Mouse (Mus musculus): ENCODE results near the gene Pdpk1. TPM values are rescaled to one million over a fixed set of nuclear protein-coding genes. Genes with fewer than 3 reads are reported as not detected.

Pdpk1 gene
- polyA plus RNA-seq, 1 experiment from 2014 or later, result 19.3 TPM

GRCm38 (mm10) chr17:24044482-24044881 is 106.2 kb downstream of the Pdpk1 start:
- TF ChIP-seq EP300 (IDR thresholded peaks at IDR 0.05; ENCODE audit: low read depth) (no peak), CTCF (IDR thresholded peaks at IDR 0.05; ENCODE audit: low read depth) (no peak)
- Histone ChIP-seq H3K4me2 (ENCODE audit: low read depth, low read length) (no peak overlapping the region), H3K27me3 (ENCODE audit: insufficient read depth, low read length) (no peaks in the 10 kb centered on the region), H3K36me3 (replicated peaks; ENCODE audit: insufficient read depth, low read length) (peaks cover 14% of the 10 kb centered on the region), H3K27ac (ENCODE audit: low read depth) (no peak overlapping the region), H3K9me3 (ENCODE audit: low read length) (no peaks in the 10 kb centered on the region), H3K4me1 (ENCODE audit: insufficient read depth) (no peaks in the 10 kb centered on the region), H3K4me3 (ENCODE audit: low read depth, low read length) (no peak overlapping the region), H3K9ac (replicated peaks) (no peak overlapping the region)
- 47% methylated on average over 5 of the region's 5 CpGs for WGBS (ENCODE audit: insufficient replicate concordance)
- DNase-seq (no peak), ATAC-seq (no peak)

GRCm38 (mm10) chr17:24037844-24038243 is 112.9 kb downstream of the Pdpk1 start, which contains the start of gene Prss27:
Prss27 (plus strand) TSS chr17:24038144.
- H3K4me1 ChIP-seq (ENCODE audit: insufficient read depth), result no peaks in the 10 kb centered on the region
- H3K27ac ChIP-seq (ENCODE audit: low read depth), result no peak within 1 kb of the TSS
- H3K27me3 ChIP-seq (ENCODE audit: insufficient read depth, low read length), result no peaks in the 10 kb centered on the region
- no peak within 1 kb of the TSS for H3K9ac ChIP-seq (replicated peaks)
- no peak within 1 kb of the TSS for H3K4me2 ChIP-seq (ENCODE audit: low read depth, low read length)
- H3K36me3 ChIP-seq (replicated peaks; ENCODE audit: insufficient read depth, low read length), result no peaks in the 10 kb centered on the region
- no peaks in the 10 kb centered on the region for H3K9me3 ChIP-seq (ENCODE audit: low read length)
- TF ChIP-seq CTCF (IDR thresholded peaks at IDR 0.05; ENCODE audit: low read depth) (no peak), EP300 (IDR thresholded peaks at IDR 0.05; ENCODE audit: low read depth) (no peak)
- DNase-seq (no peak), ATAC-seq (no peak)
- 50% methylated on average over 4 of the region's 4 CpGs for WGBS (ENCODE audit: insufficient replicate concordance)
- no peak within 1 kb of the TSS for H3K4me3 ChIP-seq (ENCODE audit: low read depth, low read length)

GRCm38 (mm10) chr17:24037360-24037759 is 113.4 kb downstream of the Pdpk1 start:
- H3K9me3 ChIP-seq (ENCODE audit: low read length), result no peaks in the 10 kb centered on the region
- H3K4me3 ChIP-seq (ENCODE audit: low read depth, low read length), result no peak overlapping the region
- no peaks in the 10 kb centered on the region for H3K36me3 ChIP-seq (replicated peaks; ENCODE audit: insufficient read depth, low read length)
- 47% methylated on average over 13 of the region's 13 CpGs for WGBS (ENCODE audit: insufficient replicate concordance)
- TF ChIP-seq EP300 (IDR thresholded peaks at IDR 0.05; ENCODE audit: low read depth), result no peak
- no peak overlapping the region for H3K27ac ChIP-seq (ENCODE audit: low read depth)
- no peaks in the 10 kb centered on the region for H3K4me1 ChIP-seq (ENCODE audit: insufficient read depth)
- H3K4me2 ChIP-seq (ENCODE audit: low read depth, low read length), result no peak overlapping the region
- no peak overlapping the region for H3K9ac ChIP-seq (replicated peaks)
- H3K27me3 ChIP-seq (ENCODE audit: insufficient read depth, low read length), result no peaks in the 10 kb centered on the region
- ATAC-seq, result no peak; the same call in 1 of the 2 replicates
- no peak for DNase-seq

GRCm38 (mm10) chr17:24036954-24037353 is 113.8 kb downstream of the Pdpk1 start:
- no peak overlapping the region for H3K27ac ChIP-seq (ENCODE audit: low read depth)
- no peak overlapping the region for H3K9ac ChIP-seq (replicated peaks)
- 48% methylated on average over 6 of the region's 6 CpGs for WGBS (ENCODE audit: insufficient replicate concordance)
- no peaks in the 10 kb centered on the region for H3K4me1 ChIP-seq (ENCODE audit: insufficient read depth)
- DNase-seq (no peak), ATAC-seq (no peak)
- peak; percentile 35 for TF ChIP-seq CTCF (IDR thresholded peaks at IDR 0.05; ENCODE audit: low read depth)
- no peak for TF ChIP-seq EP300 (IDR thresholded peaks at IDR 0.05; ENCODE audit: low read depth)
- H3K4me2 ChIP-seq (ENCODE audit: low read depth, low read length), result no peak overlapping the region
- H3K9me3 ChIP-seq (ENCODE audit: low read length), result no peaks in the 10 kb centered on the region
- no peak overlapping the region for H3K4me3 ChIP-seq (ENCODE audit: low read depth, low read length)
- no peaks in the 10 kb centered on the region for H3K36me3 ChIP-seq (replicated peaks; ENCODE audit: insufficient read depth, low read length)
- H3K27me3 ChIP-seq (ENCODE audit: insufficient read depth, low read length), result no peaks in the 10 kb centered on the region

- Histone ChIP-seq H3K27ac (ENCODE audit: low read depth) (no peak overlapping the region), H3K9ac (replicated peaks) (no peak overlapping the region), H3K36me3 (replicated peaks; ENCODE audit: insufficient read depth, low read length) (no peaks in the 10 kb centered on the region), H3K4me1 (ENCODE audit: insufficient read depth) (no peaks in the 10 kb centered on the region), H3K27me3 (ENCODE audit: insufficient read depth, low read length) (no peaks in the 10 kb centered on the region), H3K4me2 (ENCODE audit: low read depth, low read length) (no peak overlapping the region), H3K4me3 (ENCODE audit: low read depth, low read length) (no peak overlapping the region), H3K9me3 (ENCODE audit: low read length) (no peaks in the 10 kb centered on the region)
- WGBS (ENCODE audit: insufficient replicate concordance), result 65% methylated on average over 7 of the region's 7 CpGs
- no peak for TF ChIP-seq CTCF (IDR thresholded peaks at IDR 0.05; ENCODE audit: low read depth)
- TF ChIP-seq EP300 (IDR thresholded peaks at IDR 0.05; ENCODE audit: low read depth), result no peak
- ATAC-seq (no peak), DNase-seq (no peak)
Measured at GRCm38 (mm10) chr17:24035087-24035486, 115.6 kb downstream of the Pdpk1 start.

GRCm38 (mm10) chr17:24030551-24030950 is 120.2 kb downstream of the Pdpk1 start:
- no peak for DNase-seq
- ATAC-seq, result no peak
- no peak overlapping the region for H3K27ac ChIP-seq (ENCODE audit: low read depth)
- no peaks in the 10 kb centered on the region for H3K9me3 ChIP-seq (ENCODE audit: low read length)
- H3K4me3 ChIP-seq (ENCODE audit: low read depth, low read length), result no peak overlapping the region
- no peaks in the 10 kb centered on the region for H3K36me3 ChIP-seq (replicated peaks; ENCODE audit: insufficient read depth, low read length)
- TF ChIP-seq CTCF (IDR thresholded peaks at IDR 0.05; ENCODE audit: low read depth) (no peak), EP300 (IDR thresholded peaks at IDR 0.05; ENCODE audit: low read depth) (no peak)
- no peaks in the 10 kb centered on the region for H3K27me3 ChIP-seq (ENCODE audit: insufficient read depth, low read length)
- no peaks in the 10 kb centered on the region for H3K4me1 ChIP-seq (ENCODE audit: insufficient read depth)
- no peak overlapping the region for H3K9ac ChIP-seq (replicated peaks)
- 80% methylated on average over 18 of the region's 22 CpGs for WGBS (ENCODE audit: insufficient replicate concordance)
- no peak overlapping the region for H3K4me2 ChIP-seq (ENCODE audit: low read depth, low read length)

GRCm38 (mm10) chr17:24029477-24029876 is 121.2 kb downstream of the Pdpk1 start:
- 74% methylated on average over 7 of the region's 7 CpGs for WGBS (ENCODE audit: insufficient replicate concordance)
- Histone ChIP-seq H3K9me3 (ENCODE audit: low read length) (no peaks in the 10 kb centered on the region), H3K27me3 (ENCODE audit: insufficient read depth, low read length) (no peaks in the 10 kb centered on the region), H3K4me1 (ENCODE audit: insufficient read depth) (no peaks in the 10 kb centered on the region), H3K36me3 (replicated peaks; ENCODE audit: insufficient read depth, low read length) (no peaks in the 10 kb centered on the region), H3K4me2 (ENCODE audit: low read depth, low read length) (no peak overlapping the region), H3K27ac (ENCODE audit: low read depth) (no peak overlapping the region), H3K4me3 (ENCODE audit: low read depth, low read length) (no peak overlapping the region), H3K9ac (replicated peaks) (no peak overlapping the region)
- TF ChIP-seq CTCF (IDR thresholded peaks at IDR 0.05; ENCODE audit: low read depth) (no peak), EP300 (IDR thresholded peaks at IDR 0.05; ENCODE audit: low read depth) (no peak)
- ATAC-seq, result no peak
- DNase-seq, result no peak

Other genes with a start within 250 kb of the Pdpk1 start
- not detected in 2 replicates for gene Dcpp3, start 233.5 kb downstream of the Pdpk1 start, polyA plus RNA-seq (2015; fragmentation: Nextera tagmentation; extraction: Ambion mirVana)
- gene Sbp, start 209.3 kb downstream of the Pdpk1 start, polyA plus RNA-seq (2015; fragmentation: Nextera tagmentation; extraction: Ambion mirVana), result not detected in 2 replicates
- gene Sbpl, start 195.7 kb downstream of the Pdpk1 start, polyA plus RNA-seq (2015; fragmentation: Nextera tagmentation; extraction: Ambion mirVana), result not detected in 2 replicates
- gene Prss30, start 170.4 kb downstream of the Pdpk1 start, polyA plus RNA-seq (2015; fragmentation: Nextera tagmentation; extraction: Ambion mirVana), result 0.09 and 0.14 TPM in 2 replicates
- not detected in 2 replicates for gene Prss22, start 152.8 kb downstream of the Pdpk1 start, polyA plus RNA-seq (2015; fragmentation: Nextera tagmentation; extraction: Ambion mirVana)
- gene Prss27, start 112.8 kb downstream of the Pdpk1 start, polyA plus RNA-seq (2015; fragmentation: Nextera tagmentation; extraction: Ambion mirVana), result not detected in 2 replicates
- 6.8 and 7.7 TPM in 2 replicates for gene Kctd5, start 77.4 kb downstream of the Pdpk1 start, polyA plus RNA-seq (2015; fragmentation: Nextera tagmentation; extraction: Ambion mirVana)
- gene Amdhd2, start 12.8 kb upstream of the Pdpk1 start, polyA plus RNA-seq (2015; fragmentation: Nextera tagmentation; extraction: Ambion mirVana), result 18.5 and 20.0 TPM in 2 replicates
- gene Atp6v0c, start 18.8 kb upstream of the Pdpk1 start, polyA plus RNA-seq (2015; fragmentation: Nextera tagmentation; extraction: Ambion mirVana), result 422 and 445 TPM in 2 replicates
- gene Tbc1d24, start 54.6 kb upstream of the Pdpk1 start, polyA plus RNA-seq (2015; fragmentation: Nextera tagmentation; extraction: Ambion mirVana), result 2.0 and 4.2 TPM in 2 replicates
- 0.37 and 0.45 TPM in 2 replicates for gene Ntn3, start 58.6 kb upstream of the Pdpk1 start, polyA plus RNA-seq (2015; fragmentation: Nextera tagmentation; extraction: Ambion mirVana)
- gene Tedc2, start 69.9 kb upstream of the Pdpk1 start, polyA plus RNA-seq (2015; fragmentation: Nextera tagmentation; extraction: Ambion mirVana), result 6.7 and 7.4 TPM in 2 replicates
- gene Ccnf, start 100.6 kb upstream of the Pdpk1 start, polyA plus RNA-seq (2015; fragmentation: Nextera tagmentation; extraction: Ambion mirVana), result 26.2 and 29.6 TPM in 2 replicates
- not detected in 2 replicates for gene Abca17, start 200.1 kb upstream of the Pdpk1 start, polyA plus RNA-seq (2015; fragmentation: Nextera tagmentation; extraction: Ambion mirVana)
- 6.4 and 7.1 TPM in 2 replicates for gene Abca3, start 201.0 kb upstream of the Pdpk1 start, polyA plus RNA-seq (2015; fragmentation: Nextera tagmentation; extraction: Ambion mirVana)

Measured in liver, postnatal 0 days (tissue).